Mouse (Mus musculus): ENCODE measurements around the gene Rptor.

Gene Rptor

DNA sequence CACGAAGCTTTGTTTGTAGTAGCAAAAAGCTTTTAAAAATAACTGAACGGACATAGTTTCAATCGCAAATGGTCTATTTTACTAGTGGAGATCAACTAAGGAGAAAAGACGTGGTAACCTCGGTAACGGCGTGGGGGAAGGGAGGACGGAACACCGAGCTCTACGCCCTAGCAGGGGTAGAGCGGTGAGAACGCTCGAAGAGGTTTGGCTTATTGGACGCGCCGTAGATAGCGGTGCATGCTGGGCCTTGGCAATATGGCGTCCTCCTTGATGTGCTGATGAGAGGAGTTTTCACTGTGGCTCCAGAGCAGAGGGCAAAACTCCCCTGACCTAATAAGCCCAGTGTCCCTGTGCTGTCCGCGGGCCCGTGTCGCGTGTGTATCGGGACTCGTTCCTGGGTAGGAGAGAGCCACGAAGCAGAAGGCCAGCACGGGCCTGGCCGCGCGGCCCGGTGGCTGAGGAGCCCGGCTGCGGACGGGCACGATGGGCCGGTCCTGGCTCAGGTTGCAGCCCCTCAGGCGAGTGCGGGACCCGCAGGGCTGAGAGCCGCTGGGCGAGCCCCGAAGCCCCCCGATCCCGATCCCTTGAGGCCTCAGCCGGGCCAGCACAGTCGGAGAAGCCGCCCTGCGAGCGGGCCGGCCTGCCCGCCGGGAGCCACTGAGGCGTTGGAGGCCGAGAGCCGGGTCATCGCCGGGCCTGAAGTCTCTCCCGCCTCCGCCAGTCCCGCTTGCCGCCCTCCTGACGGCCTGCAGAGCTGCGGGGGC is at the start of gene Rptor:
Gene Rptor (plus strand): TSS at position 143 of the 764 bp plus-strand sequence.
- DNase-seq = peak; percentile 97 to 98

DNA sequence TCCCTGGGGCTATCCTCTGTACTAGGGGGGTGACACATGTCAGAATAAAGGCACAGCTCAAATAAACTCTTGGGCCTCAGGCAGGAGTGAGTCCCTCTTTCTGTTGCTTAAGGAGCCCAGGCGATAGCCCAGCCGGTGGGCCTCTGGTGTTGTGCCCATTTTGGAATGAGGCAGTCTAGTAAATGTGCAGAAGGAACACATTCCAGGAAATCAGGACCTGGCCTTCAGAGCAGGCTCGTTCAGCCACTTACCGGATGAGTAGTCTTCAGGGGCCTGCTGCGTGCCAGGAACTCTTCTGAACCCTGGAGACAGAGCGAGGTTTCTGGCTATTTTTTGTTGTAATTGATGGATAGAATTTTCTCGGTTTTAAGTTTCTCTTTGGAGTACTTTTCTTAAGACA is 48.0 kb upstream of the Rptor start:
- DNase-seq = no peak

DNA sequence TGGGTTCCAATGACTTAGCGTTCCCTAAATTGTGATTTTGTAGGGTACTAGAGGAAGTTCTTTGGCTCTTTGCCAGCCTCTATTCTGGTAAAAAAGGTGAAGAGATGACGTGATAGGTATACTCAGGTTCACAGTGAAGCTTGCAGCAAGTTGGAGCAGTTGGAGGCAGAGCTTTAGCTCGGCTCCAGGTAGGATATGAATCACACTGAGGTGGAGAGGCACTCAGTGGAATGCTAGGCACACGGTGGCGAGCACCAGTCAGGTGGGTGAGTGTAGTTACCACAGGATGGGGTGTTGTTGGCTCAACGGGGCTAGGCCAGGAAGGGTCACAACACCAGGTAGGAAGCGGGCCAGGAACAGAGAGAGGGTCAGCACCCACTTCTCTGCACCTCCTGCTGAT is 47.5 kb upstream of the Rptor start:
- DNase-seq = no peak

DNA sequence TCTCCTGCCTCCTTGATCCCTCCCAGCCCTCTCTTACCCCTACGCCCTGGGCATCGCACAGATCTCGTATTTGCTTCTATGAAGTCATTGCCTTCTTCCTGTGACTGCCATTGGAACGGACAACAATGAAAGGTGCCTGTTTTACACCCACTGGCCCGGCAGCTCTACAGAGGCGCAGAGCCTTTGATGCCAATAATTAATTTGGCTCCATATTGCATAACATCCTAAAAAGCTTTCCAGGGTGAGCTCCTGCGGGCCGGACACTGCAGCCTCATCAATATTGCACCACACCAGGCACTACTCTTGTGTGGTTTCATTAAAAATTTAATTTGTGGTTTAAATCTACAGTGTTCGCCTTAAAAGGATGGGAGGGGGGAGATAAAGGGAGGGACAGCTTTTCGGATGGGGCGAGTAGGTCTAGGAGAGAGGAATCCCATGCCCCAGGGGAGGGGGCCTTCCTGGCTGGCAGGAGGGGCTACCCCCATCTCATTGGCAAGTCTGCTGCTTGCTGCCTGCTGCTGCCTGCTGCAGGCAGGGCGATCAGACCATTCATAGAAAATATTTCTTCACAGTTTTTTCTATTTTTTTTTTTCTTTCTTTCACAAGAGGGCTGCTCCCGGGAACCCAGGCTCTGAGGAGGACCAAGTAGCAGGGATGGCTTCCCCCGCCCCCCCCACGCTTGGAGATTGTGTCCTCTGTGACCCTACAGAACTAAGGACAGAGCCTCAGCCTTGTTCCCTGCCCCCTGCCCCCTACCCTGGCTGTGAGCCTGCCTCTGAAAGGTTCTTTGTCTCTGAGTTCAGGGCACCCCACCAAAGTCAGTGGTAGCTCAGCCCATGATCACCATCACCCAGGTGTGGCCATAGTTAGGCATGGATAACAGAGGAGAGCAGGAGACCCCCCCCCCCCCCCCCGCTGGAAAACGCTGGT is 44.5 kb upstream of the Rptor start:
- DNase-seq = no peak

DNA sequence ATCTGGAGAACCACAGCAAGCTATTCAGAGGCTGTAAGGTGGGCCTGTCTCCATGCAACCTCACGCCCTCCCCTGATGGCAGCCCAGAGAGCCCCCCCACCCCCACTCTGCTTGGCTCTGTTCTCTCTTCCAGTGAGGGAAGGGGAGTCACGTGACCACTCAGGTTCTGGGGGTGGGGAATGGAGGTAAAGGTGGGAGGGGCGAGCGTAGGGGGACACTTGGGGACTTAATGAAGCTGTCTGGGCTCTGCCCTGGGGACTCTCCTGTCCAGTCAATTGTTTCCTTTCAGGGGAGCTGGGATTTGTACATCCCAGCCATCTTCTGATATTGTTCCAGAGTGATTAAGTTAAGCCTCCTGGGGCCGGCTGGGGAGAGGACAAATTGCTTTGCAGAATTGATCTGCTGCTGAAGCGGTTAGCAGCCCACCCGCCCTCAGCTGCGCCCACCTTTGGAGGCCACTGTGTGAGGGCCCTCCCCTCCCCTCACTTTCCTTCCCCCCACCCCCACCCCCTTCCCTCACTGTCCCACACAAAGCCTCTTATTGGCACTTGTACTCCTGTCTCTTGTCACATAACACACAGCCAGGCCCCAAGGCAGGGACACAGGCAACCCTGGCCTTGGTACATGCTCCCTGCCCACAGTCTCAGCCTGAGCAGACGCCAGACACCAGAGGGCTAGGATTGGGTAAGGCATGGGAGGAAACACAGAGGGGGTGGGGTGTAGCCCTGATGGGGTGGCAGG is 43.7 kb upstream of the Rptor start:
- no peak for DNase-seq

DNA sequence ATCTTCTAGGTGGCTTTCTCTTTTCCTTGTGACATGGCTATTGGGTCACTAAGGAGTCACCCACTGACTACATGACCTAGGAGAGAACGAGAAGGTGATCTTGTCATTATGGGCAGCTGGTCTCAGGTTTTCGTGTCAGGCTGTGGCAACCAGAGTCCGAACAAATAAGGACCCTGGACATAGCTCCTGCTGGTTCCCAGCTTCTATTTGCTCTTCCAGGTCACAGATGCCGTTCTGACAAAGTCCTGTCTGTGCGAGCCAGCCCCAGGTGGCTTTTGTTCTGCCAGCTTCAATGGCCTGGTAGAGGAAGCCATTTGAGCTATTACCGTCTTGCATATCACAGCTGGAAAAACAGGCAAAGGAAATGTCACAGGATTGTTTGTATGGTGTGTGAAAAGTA is 40.4 kb upstream of the Rptor start:
- no peak for DNase-seq

DNA sequence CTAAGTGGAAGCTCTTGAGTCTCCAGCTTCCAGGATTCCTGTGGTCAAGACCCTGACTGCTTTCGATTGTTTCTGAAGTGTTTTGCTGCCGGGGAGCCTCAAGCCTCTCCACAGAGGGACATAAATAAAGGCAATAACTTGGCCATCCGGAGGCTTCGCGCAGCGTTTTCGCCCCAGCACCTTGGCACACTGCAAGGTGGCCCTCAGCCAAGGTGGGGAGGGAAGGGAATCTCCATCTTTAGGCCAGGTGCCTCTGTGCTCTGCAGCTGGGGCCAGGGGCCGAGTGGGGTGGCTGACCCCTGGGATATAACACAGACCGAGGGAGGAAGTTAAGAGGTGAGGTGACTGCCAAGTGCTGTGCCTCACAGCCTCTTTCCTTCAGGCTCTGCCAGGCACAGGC is 39.5 kb upstream of the Rptor start:
- DNase-seq = peak in 1 of 2 experiments; percentile 27

DNA sequence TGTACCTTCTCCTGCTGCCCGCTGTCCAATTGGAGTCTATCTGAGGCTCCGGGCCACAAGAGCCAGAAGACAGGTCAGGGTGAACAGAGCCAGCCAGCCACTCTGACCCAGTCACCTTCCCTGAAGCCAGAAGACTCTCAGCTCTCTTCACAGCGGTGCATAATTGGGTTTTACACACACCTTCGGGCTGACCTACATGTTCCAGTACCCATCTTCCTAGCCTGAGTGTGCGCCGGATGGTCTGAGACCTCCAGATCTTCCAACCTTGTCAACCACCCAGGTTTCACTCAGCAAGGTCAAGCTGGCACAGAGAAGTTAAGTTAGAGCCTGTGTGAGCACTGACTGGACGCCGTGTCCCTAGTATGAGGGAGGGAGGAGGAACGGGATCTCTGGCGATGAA is 38.3 kb upstream of the Rptor start:
- DNase-seq = no peak

DNA sequence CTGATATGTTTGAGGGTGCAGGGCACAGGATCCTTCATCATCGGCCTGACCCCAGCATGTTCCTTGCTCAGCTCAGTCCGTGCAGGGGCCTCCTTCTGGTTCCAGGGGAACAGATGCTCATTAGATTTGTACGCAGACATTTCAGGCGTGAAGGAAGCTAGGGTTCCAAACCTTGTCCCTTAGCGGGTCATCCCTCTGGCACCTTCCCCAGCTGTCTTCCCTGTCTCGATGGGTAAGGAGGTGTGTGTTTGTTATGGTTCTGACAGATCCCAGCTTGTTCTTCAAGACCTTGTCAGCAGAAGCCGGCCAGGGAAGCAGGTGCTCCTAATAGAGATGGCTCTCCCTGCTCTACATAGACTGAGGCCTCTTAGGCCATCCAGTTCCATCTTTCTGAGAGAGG is 37.7 kb upstream of the Rptor start:
- no peak for DNase-seq

DNA sequence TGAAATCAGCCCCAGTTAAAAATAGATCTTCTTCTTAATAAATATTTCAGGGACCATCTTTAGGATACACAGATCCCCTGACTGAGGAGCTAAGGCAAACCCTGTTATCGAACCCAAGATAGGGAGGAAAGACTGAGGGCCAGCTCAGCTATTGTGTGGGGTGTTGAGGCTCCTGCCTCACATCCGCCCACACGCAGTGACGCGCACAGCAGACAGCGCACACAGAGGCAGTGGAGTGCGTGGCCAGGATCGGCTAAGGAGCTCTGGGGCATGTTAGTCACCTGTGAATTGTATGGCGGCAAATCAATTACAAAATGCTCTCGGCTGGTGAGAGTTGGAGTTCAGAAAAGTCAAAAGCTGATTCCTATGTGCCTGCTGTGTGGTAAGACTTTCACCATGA is 37.0 kb upstream of the Rptor start:
- no peak for DNase-seq

DNA sequence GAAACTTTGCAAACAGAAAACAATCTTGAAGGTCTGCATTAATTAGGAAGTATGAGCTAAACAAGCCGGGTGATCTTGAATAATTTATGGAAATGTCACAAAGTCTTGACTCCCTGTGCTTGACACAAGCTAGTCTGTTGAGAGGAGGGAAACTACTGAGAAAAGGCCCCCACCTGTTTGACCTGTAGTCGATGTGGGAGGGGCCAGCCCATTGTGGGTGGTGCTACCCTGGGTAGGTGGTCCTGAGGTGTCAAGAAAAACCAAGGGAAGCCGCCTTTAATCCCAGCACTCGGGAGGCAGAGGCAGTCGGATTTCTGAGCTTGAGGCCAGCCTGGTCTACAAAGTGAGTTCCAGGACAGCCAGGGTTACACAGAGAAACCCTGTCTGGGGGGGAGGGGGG is 36.5 kb upstream of the Rptor start:
- DNase-seq = no peak

DNA sequence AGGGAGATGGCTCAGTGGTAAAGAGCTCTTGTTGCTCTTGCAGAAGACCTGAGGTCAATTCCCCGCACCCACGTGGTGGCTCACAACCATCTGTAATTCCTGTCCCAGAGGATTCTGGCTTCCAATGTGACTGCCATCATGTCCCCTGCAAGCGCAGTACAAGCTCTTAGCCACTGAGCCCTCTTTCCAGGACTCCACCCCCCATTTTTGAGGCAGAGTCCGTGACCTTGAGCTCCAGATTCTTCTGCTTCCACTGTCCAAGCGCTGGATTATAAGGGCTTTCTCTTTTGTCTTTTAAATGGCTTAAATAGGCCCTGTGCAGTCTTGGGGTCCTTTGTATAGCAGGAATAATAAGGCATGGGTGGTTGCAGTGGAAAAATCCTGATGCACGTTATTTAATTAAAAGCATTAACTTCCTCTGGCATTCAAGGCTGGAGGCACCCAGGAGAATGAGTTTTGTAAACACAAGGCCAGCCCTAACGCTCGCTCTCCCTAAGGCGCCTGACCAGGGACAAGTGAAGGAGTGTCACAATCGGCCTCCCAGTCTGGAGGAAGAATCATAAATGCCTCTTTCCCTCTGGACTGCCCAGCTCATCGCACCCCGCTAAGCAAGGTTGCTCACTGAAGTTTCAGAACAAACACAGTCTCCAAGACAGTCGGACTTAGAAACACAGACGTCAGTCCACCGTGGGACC is 30.2 kb upstream of the Rptor start:
- DNase-seq = no peak

DNA sequence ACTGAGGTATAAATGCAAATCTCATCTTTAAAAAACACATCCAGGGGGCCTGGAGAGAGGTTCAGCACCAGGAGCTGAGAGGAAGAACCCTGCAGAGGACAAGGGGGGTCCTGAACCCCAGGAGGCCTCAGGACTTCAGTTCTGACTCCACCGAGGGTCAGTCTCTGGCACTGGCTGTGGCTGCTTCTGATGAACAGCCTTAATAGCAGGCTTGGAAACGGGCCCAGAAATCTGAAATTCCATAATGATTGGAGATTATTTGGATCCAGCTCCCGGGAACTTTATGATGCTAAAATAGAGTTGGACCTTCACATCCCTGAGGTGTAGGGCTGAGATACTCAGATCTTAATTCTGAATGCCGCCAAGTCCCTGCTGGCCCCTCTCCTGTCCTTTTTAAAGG is 25.9 kb upstream of the Rptor start:
- DNase-seq = no peak

DNA sequence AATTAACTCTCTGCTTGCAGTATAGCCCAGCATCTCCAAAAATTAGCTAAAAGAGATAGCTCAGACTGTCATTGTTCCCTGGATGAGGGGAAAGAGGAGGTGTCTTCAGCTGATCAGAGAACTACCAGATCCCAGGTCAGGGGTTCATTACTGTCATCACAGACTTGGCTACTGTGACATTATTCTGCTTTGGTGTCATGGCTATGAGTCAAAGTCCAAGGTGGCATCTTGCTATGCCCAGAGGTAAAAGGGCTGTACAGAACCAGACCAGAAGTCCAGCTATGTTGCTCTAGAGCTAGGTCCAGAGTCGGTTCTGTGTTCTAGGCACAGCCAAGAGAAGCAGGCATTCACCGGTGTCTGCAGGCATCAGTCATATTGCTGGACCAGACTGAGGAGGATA is 25.0 kb upstream of the Rptor start:
- no peak for DNase-seq

DNA sequence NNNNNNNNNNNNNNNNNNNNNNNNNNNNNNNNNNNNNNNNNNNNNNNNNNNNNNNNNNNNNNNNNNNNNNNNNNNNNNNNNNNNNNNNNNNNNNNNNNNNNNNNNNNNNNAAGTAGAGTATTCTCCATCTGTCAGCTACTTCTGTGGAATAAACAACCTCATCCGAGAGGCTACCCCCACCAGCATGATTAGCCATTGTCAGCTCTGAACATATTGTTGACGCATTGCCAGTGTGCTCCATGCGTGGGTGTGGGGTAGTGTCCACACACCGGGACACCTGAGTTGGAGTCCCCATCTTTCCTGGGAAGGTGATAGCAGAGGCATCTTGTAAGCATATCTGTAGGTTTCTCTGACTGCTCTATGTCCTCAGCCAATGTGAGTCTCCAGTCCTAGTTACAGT is 16.2 kb upstream of the Rptor start:
- no peak for DNase-seq

DNA sequence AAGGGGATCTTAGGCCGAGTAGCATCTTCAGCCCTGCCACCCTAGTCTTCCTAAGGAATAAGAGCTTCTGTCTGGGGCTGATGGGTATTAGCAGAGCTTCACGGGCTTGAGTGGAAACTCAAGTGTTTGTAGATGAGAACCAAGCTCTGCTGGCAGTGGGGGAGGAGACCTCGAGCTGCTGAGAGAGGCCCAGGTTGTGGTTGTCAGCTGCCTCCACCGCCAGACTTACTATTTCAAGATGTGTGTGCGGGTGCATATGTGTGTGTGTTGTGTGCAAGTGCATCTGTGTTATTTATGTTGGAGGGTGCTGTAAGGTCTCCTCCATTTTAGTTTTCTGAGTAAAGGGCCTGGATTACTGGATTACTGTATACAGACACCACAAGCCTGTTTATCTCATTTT is 15.6 kb upstream of the Rptor start:
- no peak for DNase-seq

DNA sequence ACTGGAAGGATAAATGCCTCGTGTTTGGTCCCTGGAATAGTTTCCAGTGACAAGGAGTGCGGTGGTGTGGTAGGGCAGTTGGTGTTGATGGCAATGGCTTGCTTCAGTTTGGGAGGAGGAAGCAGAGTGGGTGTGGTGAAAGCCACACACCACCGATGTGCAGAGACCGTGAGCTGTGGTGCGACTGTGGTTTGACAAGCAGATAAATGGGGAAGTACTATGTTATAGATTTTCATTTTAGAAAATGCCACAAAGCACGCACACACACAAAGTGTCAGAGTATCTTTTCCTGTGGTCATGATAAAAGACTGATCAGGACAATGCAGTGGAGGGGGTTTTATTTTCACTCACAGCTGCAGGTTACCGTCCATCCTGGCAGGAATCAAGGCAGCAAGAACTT is 13.5 kb upstream of the Rptor start:
- no peak for DNase-seq

DNA sequence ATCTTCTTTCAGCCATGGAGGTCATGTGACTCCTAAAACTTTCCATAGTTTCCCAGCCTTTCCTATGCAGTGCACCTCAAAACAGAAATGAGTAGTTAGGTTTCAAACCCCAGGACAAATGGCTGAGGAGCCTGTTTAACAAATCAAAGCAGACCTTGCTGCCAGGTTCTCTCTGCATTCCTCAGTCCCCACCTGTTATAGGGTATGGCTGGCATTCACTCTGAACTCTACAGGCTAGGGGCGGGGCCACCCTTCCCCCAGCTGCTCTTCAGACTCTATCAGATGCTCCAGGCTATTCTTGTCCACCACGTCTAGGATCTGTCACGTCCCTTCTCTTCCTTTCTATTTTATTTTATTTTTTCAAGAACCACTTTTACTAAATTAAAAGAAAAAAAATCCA is 8.7 kb upstream of the Rptor start:
- no peak for DNase-seq

DNA sequence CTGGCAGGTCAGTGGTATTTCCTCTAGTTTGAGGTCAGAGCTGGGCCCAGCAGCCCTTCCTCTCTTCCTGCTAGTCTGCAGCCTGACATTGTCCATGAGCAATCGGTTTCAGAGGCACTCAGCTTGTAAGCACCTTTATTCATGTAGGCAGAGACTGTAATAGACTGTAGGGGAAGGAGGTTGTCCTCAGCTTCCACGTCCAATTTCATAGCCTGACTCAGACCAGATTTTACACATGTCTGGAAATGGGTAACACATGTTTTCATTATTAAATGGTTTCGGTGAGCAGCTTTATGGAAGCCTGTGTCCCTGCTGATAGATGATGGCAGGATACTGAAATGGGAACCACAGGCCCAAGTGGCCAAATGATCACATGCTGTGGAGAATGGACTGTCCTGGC is 3.8 kb upstream of the Rptor start:
- no peak for DNase-seq

DNA sequence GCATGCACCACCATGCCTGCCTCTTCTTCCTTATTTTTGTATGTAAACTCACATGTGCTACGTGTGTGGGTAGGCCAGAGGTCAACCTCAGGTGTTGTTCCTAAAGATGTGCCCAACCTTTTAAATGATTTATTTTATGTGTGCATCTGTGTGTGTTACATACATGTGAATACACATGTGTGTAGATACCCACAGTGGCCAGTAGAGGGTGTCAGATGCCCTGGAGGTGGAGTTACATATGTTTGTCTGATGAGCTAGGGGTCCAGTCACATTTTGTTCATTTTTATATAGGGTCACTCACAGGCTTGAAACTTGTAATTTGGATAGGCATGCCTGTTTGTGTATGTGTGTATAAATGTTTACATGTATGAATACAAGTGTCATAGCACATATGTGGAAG is 2.4 kb upstream of the Rptor start:
- DNase-seq = no peak

DNA sequence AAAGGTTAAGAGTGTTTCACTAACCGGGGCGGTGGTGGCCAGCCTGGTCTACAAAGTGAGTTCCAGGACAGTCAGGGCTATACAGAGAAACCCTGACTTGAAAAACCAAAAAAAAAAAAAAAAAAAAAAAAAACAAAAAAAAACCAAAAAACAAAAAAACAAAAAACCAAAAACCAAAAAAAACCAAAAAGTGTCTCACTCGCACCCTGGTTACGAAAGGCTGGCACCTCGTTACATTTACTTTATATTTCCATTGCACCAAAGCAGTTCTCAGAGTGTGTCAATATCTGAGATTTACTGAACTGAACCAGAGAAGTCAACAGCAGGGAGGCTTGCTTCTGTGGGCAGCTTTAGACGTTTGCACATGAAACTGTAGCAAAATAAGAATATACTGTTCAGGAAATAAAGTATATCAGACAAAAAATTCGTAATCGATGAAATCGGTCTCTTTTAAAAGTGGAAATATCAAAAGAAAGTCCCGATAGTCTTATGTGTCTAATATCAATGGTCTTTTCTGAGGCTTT is 466 bp upstream of the Rptor start:
- DNase-seq = no peak

DNA sequence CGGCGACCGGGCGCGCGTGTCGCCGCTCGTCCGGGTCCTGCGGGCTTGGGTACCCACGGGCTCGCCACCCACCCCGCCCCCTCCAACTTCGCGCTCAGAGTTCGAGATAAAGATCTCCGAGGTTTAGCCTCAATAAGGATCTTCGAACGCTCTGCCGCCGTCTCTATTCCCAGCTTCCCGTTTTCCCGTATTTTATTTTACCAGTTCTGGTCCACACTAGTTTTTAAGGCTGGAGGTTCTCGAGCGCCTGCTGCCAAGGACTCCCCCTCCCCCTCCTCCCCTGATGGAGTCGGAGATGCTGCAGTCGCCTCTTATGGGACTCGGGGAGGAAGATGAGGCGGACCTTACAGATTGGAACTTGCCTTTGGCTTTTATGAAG is 811 bp downstream of the Rptor start:
- no peak for DNase-seq

DNA sequence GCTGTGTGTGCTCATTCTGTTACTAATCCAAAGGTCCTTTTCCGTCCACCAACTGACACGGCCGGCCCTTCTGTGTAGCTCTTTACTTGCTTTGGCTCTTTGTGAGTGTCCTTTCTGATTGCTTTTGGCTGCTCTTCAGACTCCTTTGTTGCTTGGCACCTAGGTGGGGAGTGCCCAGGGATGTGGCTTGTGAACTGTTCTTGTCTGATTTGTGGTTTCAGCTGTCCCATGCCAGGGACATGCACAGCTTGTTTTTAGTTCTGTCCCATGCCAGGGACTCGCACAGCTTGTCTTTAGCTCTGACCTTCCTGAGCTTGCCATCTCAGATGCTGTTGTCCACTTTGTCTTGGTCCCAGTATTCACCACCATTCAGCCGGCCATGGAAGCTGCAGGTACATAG is 4.8 kb downstream of the Rptor start:
- no peak for DNase-seq
